Mouse (Mus musculus) stomach, embryonic 14.5 days (tissue): ENCODE results near the gene Hoxc4. TPM values are rescaled to one million over a fixed set of nuclear protein-coding genes. Genes with fewer than 3 reads are reported as not detected.

Experiments
- ATAC-seq: fragments of 200-750 bp; cut with Nextera tagmentation; 2 replicates; pipeline ENCODE4 v1.8.0; 2017; ENCODE audit warnings: low read depth, moderate TSS enrichment; ENCODE audit not compliant: insufficient number of reproducible peaks, insufficient read depth, low FRiP score
- H3K27ac ChIP-seq: fragments of 300-500 bp; sonication (generic); 2 replicates; pipeline ENCODE4 v1.5.1; 2014; ENCODE audit warnings: mild to moderate bottlenecking, low read length, moderate library complexity, mixed read lengths
- H3K27me3 ChIP-seq: fragments of 300-500 bp; sonication (generic); 2 replicates; pipeline ENCODE4 v1.6.1; 2014; ENCODE audit warnings: low read length, control low read depth, mixed read lengths; ENCODE audit not compliant: control insufficient read depth, insufficient read depth
- H3K36me3 ChIP-seq: fragments of 300-500 bp; sonication (generic); 2 replicates; pipeline ENCODE4 v1.6.1; 2014; ENCODE audit warnings: mild to moderate bottlenecking, control low read depth, low read length, moderate library complexity, mixed read lengths; ENCODE audit not compliant: control insufficient read depth, insufficient read depth
- H3K4me1 ChIP-seq: fragments of 300-500 bp; sonication (generic); 2 replicates; pipeline ENCODE4 v1.6.1; 2014; ENCODE audit warnings: low read length, control low read depth, mixed read lengths; ENCODE audit not compliant: control insufficient read depth, insufficient read depth
- H3K4me2 ChIP-seq: fragments of 300-500 bp; sonication (generic); replicated peaks from 2 replicates; pipeline ENCODE4 v1.6.1; 2014; ENCODE audit warnings: low read depth, low read length, control low read depth
- H3K4me3 ChIP-seq: fragments of 300-500 bp; sonication (generic); 2 replicates; pipeline ENCODE4 v1.5.1; 2014; ENCODE audit warnings: low read depth, low read length, control low read depth
- H3K9ac ChIP-seq: fragments of 300-500 bp; sonication (generic); replicated peaks from 2 replicates; pipeline ENCODE4 v1.6.1; 2014; ENCODE audit warnings: low read depth, mild to moderate bottlenecking, control low read depth, low read length, moderate library complexity, mixed read lengths
- H3K9me3 ChIP-seq: fragments of 300-500 bp; sonication (generic); 2 replicates; pipeline ENCODE4 v1.6.1; 2016; ENCODE audit warnings: low read depth, low read length, control low read depth; ENCODE audit not compliant: control insufficient read depth
- WGBS: fragments of 180-500 bp; shearing (Covaris S2); extraction: QIAGEN DNeasy Blood & Tissue Kit; methylation state at CpG from one replicate; pipeline ENCODE4 v1.1.7; 2014; 5-methylcytosine and 5-hydroxymethylcytosine counted together
- polyA plus RNA-seq: library from polyadenylated mRNA; unstranded; fragments of >200 nt; fragmentation: Nextera tagmentation; extraction: Ambion mirVana; gene quantifications from 2 replicates; pipeline ENCODE4 v1.2.1, GENCODE M21; 2014

Hoxc4 gene
- polyA plus RNA-seq, 1 experiment from 2014 or later: 23.4 TPM

- H3K9me3 ChIP-seq: no peaks in the 10 kb centered on the region
- peaks cover 46% of the 10 kb centered on the region for H3K27me3 ChIP-seq
- peak overlapping the region; percentile 26 for H3K4me3 ChIP-seq
- peak overlapping the region; percentile 53; the same call in 1 of the 2 replicates for H3K27ac ChIP-seq
- peak overlapping the region; percentile 22 for H3K9ac ChIP-seq
- peak overlapping the region; percentile 38 for H3K4me2 ChIP-seq
- no peaks in the 10 kb centered on the region for H3K4me1 ChIP-seq
- no peaks in the 10 kb centered on the region for H3K36me3 ChIP-seq
- ATAC-seq: no peak
- 14% methylated on average over 28 of the region's 28 CpGs for WGBS
These were observed 7.7 kb upstream of the Hoxc4 start for GRCm38 (mm10) chr15:103010847-103011555.

GRCm38 (mm10) chr15:103011928-103012486, 6.7 kb upstream of the Hoxc4 start:
- no peaks in the 10 kb centered on the region for H3K36me3 ChIP-seq
- no peaks in the 10 kb centered on the region for H3K9me3 ChIP-seq
- H3K4me2 ChIP-seq: peak overlapping the region; percentile 39
- H3K4me1 ChIP-seq: peaks cover 4% of the 10 kb centered on the region; the same call in 1 of the 2 replicates
- peaks cover 41% of the 10 kb centered on the region for H3K27me3 ChIP-seq
- peak overlapping the region; percentile 19 for H3K4me3 ChIP-seq
- 12% methylated on average over 26 of the region's 26 CpGs for WGBS
- peak overlapping the region; percentile 61 for H3K27ac ChIP-seq
- no peak for ATAC-seq
- peak overlapping the region; percentile 25; the same call in 1 of the 2 replicates for H3K9ac ChIP-seq

- no peak overlapping the region for H3K9ac ChIP-seq
- peak overlapping the region; percentile 32 for H3K4me3 ChIP-seq
- peaks cover 6% of the 10 kb centered on the region; the same call in 1 of the 2 replicates for H3K4me1 ChIP-seq
- peak overlapping the region; percentile 89; the same call in 1 of the 2 replicates for H3K27ac ChIP-seq
- H3K36me3 ChIP-seq: no peaks in the 10 kb centered on the region
- peak overlapping the region; percentile 45 for H3K4me2 ChIP-seq
- no peaks in the 10 kb centered on the region for H3K9me3 ChIP-seq
- peaks cover 32% of the 10 kb centered on the region for H3K27me3 ChIP-seq
- 7% methylated on average over 17 of the region's 17 CpGs for WGBS
- no peak for ATAC-seq
These were observed 5.3 kb upstream of the Hoxc4 start for GRCm38 (mm10) chr15:103013238-103013984.

DNA sequence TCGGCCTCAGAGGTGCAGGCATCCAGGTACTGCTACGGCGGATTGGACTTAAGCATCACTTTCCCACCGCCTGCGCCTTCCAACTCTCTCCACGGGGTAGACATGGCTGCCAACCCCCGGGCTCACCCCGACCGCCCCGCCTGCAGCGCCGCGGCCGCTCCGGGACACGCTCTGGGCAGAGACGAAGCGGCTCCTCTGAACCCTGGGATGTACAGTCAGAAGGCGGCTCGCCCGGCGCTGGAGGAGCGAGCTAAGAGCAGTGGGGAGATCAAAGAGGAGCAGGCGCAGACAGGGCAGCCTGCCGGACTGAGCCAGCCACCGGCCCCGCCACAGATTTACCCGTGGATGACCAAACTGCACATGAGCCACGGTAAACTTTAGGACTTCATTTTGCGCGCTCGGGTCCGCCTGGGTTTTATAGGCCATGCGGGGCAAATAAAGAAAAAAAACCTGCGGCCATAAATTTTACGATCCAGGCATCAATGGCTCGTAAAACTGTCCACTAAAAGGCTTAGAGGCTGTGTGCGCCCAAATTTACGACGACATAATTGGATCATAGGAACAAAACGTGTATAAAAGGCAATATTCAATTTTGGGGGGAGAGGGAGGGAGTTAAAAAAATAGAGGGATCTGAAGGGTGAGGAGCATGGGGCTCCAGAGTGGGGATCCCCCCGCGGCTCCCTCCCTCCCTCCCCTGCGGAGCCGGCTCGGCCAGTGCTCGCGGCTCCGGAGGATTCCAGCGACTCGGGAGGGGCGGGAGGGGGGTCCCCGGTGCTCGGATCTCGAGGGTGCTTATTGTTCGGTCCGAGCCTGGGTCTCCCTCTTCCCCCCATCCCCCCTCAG, 4.3 kb upstream of the Hoxc4 start:
- ATAC-seq: peak; percentile 49
- Histone ChIP-seq H3K27me3 (peaks cover 23% of the 10 kb centered on the region), H3K9me3 (no peaks in the 10 kb centered on the region), H3K27ac (peak overlapping the region; percentile 89), H3K4me1 (peaks cover 6% of the 10 kb centered on the region; the same call in 1 of the 2 replicates), H3K4me2 (peak overlapping the region; percentile 45), H3K9ac (peak overlapping the region; percentile 65), H3K4me3 (peak overlapping the region; percentile 32), H3K36me3 (no peaks in the 10 kb centered on the region)
- WGBS: under 1% methylated on average over 56 of the region's 57 CpGs

DNA sequence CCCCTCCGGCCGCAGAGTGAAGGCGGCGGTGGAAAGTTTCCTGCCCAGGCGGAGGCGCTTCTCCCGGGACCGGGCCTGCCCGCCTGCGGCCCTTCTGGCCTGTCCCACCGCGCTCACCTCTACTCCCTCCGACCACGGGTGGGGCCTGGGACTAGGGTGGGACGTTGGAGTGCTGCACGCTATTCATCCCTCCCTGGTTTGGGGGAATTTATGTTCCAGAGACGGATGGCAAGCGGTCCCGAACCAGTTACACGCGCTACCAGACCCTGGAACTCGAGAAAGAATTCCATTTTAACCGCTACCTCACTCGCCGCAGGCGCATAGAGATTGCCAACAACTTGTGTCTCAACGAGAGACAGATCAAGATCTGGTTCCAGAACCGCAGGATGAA, 3.7 kb upstream of the Hoxc4 start:
- WGBS: 2% methylated on average over 28 of the region's 28 CpGs

DNA sequence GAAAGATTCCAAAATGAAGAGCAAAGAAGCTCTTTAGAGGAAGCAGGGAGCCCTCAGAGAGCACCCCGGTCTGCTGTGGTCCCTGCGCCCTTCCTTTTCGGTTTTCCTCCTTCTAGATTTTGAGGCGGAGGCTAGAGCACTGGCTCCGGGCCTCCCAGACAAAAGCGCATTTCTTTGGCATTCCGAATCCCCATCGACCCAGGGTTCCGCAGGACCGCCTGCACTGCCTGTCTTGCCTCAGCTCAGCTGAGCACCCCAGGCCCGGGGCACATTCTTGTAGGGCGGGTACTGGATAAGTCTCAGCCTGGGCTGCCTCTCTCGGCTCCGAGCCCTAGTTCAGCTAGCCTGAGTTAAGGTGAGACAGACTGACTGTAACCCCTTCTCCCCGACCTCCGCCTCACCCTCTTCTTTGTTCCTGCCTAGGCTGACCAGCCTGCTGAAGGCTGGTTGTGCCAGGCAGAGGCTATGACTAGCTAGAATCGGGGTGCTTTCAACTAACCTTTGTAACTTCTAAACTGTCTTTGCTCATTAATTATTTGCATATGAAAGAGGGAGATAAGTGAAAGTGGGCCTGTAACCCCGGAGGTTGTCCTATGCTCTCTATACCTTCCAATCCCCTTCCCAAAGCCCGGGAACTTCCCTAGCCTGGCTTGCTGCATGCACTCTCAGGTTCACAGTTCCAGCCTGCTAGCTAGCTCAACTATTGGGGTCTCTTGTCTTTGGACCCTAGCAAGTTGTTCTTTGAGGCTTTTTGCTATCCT, 3.1 kb upstream of the Hoxc4 start:
- Histone ChIP-seq H3K9ac (peak overlapping the region; percentile 65), H3K9me3 (no peaks in the 10 kb centered on the region), H3K4me3 (peak overlapping the region; percentile 32), H3K4me2 (peak overlapping the region; percentile 45), H3K27ac (peak overlapping the region; percentile 89), H3K36me3 (no peaks in the 10 kb centered on the region), H3K27me3 (peaks cover 21% of the 10 kb centered on the region), H3K4me1 (peaks cover 6% of the 10 kb centered on the region; the same call in 1 of the 2 replicates)
- ATAC-seq: 0 out of 2 replicates have a peak, but pooled peaks have one; percentile 19
- WGBS: 14% methylated on average over 19 of the region's 19 CpGs

More for the DNA sequence above, 3.7 kb upstream of the Hoxc4 start:
- H3K9me3 ChIP-seq: no peaks in the 10 kb centered on the region
- H3K4me2 ChIP-seq: peak overlapping the region; percentile 45
- peak overlapping the region; percentile 65 for H3K9ac ChIP-seq
- no peak for ATAC-seq
- H3K27ac ChIP-seq: peak overlapping the region; percentile 89
- H3K4me1 ChIP-seq: peaks cover 6% of the 10 kb centered on the region; the same call in 1 of the 2 replicates
- H3K27me3 ChIP-seq: peaks cover 21% of the 10 kb centered on the region
- H3K36me3 ChIP-seq: no peaks in the 10 kb centered on the region
- H3K4me3 ChIP-seq: peak overlapping the region; percentile 32

GRCm38 (mm10) chr15:103020899-103021418, 2.2 kb downstream of the Hoxc4 start:
- Histone ChIP-seq H3K27me3 (peaks cover 5% of the 10 kb centered on the region; the same call in 1 of the 2 replicates), H3K27ac (no peak overlapping the region), H3K9me3 (no peaks in the 10 kb centered on the region), H3K4me1 (peaks cover 6% of the 10 kb centered on the region; the same call in 1 of the 2 replicates), H3K36me3 (no peaks in the 10 kb centered on the region), H3K4me2 (peak overlapping the region; percentile 13), H3K4me3 (no peak overlapping the region), H3K9ac (no peak overlapping the region)
- no peak for ATAC-seq
- 10% methylated on average over 8 of the region's 8 CpGs for WGBS
